8 mouse cellular contexts compared by ENCODE assay signal in the genomic region with DNA sequence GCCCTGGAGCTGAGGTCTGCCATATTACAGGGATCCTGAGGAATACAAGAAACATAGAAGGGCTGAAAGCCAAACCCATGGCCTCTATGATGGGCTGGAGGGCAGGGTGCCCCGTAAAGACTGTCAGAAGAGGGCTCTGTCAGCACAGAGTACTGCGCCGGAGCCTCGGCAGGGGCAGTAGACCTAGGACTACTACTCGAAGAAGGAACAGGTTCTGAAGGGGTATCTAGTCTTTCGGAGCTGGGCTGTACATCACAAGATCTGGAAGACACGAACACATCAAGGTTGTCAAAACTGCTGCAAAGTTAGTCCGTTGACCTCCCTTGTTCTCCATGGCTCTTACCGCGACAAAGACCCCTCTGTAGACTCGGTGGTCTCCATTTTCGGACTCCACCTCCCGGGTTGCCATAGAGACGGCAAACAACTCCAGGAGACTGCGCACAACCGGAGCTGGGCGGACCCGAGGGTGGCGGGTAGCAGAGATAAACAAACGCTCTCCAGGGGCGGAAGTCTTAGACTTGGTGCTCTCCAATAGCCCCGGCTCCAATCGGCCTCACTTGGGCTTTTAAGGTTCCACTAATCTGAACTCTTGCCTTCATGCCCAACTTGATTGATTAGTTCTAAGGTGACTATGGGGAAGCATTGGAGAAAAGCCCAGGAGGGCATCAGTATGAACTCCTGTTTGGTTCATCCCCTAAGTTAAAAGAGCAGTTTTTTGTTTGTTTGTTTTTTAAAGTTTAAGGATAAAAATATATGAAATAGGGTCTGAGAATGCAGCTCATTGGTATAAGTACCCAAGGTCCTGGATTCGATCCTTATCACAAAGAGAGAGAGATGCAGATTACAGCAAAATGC. TPM values are rescaled to one million over a fixed set of nuclear protein-coding genes. Genes with fewer than 3 reads are reported as not detected.
DNase-seq lines count a peak whose midpoint lies in the region; ATAC-seq and TF ChIP-seq lines count a peak whose summit lies in the region.

A gene (minus strand): TSS at position 434 of the 855 bp plus-strand sequence.

- ATAC-seq in kidney, embryonic 14.5 days (ENCODE audit: low FRiP score, low TSS enrichment), result no peak
- no peak for ATAC-seq in heart, embryonic 15.5 days (replicated peaks; ENCODE audit: insufficient number of reproducible peaks, insufficient read depth, low FRiP score, low read depth)
- no peak for ATAC-seq in limb, embryonic 14.5 days (ENCODE audit: low FRiP score, low read depth)
- ATAC-seq in midbrain, embryonic 13.5 days, result no peak

- H3K4me3 ChIP-seq in kidney, embryonic 14.5 days (ENCODE audit: low read length), result peak within 1 kb of the TSS; percentile 21
- peak within 1 kb of the TSS; percentile 32 for H3K4me3 ChIP-seq in heart, embryonic 15.5 days
- no peak within 1 kb of the TSS for H3K4me3 ChIP-seq in limb, embryonic 14.5 days (replicated peaks; ENCODE audit: low read length)
- peak within 1 kb of the TSS; percentile 31 for H3K4me3 ChIP-seq in midbrain, embryonic 13.5 days (replicated peaks)

- H3K27ac ChIP-seq in kidney, embryonic 14.5 days (ENCODE audit: low read depth, low read length), result no peak within 1 kb of the TSS
- no peak within 1 kb of the TSS for H3K27ac ChIP-seq in heart, embryonic 15.5 days
- H3K27ac ChIP-seq in limb, embryonic 14.5 days (replicated peaks; ENCODE audit: low read depth, low read length), result no peak within 1 kb of the TSS
- H3K27ac ChIP-seq in midbrain, embryonic 13.5 days, result no peak within 1 kb of the TSS; the same call in 1 of the 2 replicates

- no peaks in the 10 kb centered on the region for H3K27me3 ChIP-seq in kidney, embryonic 14.5 days (ENCODE audit: control insufficient read depth, insufficient read depth, low read length)
- no peaks in the 10 kb centered on the region for H3K27me3 ChIP-seq in heart, embryonic 15.5 days
- no peaks in the 10 kb centered on the region for H3K27me3 ChIP-seq in limb, embryonic 14.5 days (ENCODE audit: control insufficient read depth, insufficient read depth, low read length)
- 0 out of 2 replicates have a peak, but pooled peaks cover 1% of the 10 kb centered on the region for H3K27me3 ChIP-seq in midbrain, embryonic 13.5 days

- TF ChIP-seq POLR2A in limb, embryonic 14.5 days (IDR thresholded peaks at IDR 0.05; ENCODE audit: borderline replicate concordance, extremely low read depth, insufficient read depth, insufficient read length), result no peak

- no peak for DNase-seq in kidney, adult 11 months
- peak; percentile 82 for DNase-seq in embryo, embryonic 10.5 days (ENCODE audit: low spot score)
- no peak for DNase-seq in limb, embryonic 14.5 days (ENCODE audit: low spot score)
- DNase-seq in thymus, postnatal 4 days, result peak; percentile 44
- DNase-seq in urinary bladder, postnatal 10 days (ENCODE audit: low spot score), result no peak

- peaks cover 5% of the 10 kb centered on the region; the same call in 1 of the 2 replicates for H3K4me1 ChIP-seq in kidney, embryonic 14.5 days (ENCODE audit: control insufficient read depth, insufficient read depth, low read length)
- peaks cover 14% of the 10 kb centered on the region for H3K4me1 ChIP-seq in heart, embryonic 15.5 days (replicated peaks)
- H3K4me1 ChIP-seq in limb, embryonic 14.5 days (ENCODE audit: control insufficient read depth, insufficient read depth, low read length), result peaks cover 5% of the 10 kb centered on the region; the same call in 1 of the 2 replicates
- H3K4me1 ChIP-seq in midbrain, embryonic 13.5 days (replicated peaks), result peaks cover 25% of the 10 kb centered on the region

- peaks cover 3% of the 10 kb centered on the region; the same call in 1 of the 2 replicates for H3K36me3 ChIP-seq in kidney, embryonic 14.5 days (ENCODE audit: control insufficient read depth, insufficient read depth, low read length)
- peaks cover 17% of the 10 kb centered on the region for H3K36me3 ChIP-seq in heart, embryonic 15.5 days
- H3K36me3 ChIP-seq in limb, embryonic 14.5 days (ENCODE audit: control insufficient read depth, insufficient read depth, low read length), result peaks cover 24% of the 10 kb centered on the region
- H3K36me3 ChIP-seq in midbrain, embryonic 13.5 days, result peaks cover 31% of the 10 kb centered on the region

- no peak within 1 kb of the TSS for H3K9ac ChIP-seq in kidney, embryonic 14.5 days (ENCODE audit: low read depth, low read length)
- no peak within 1 kb of the TSS for H3K9ac ChIP-seq in heart, embryonic 15.5 days
- H3K9ac ChIP-seq in limb, embryonic 14.5 days (ENCODE audit: low read depth, low read length, severe bottlenecking), result no peak within 1 kb of the TSS
- H3K9ac ChIP-seq in midbrain, embryonic 13.5 days (replicated peaks), result 0 out of 2 replicates have a peak within 1 kb of the TSS, but pooled peaks have one; percentile 10

- peak within 1 kb of the TSS; percentile 35 for H3K4me2 ChIP-seq in kidney, embryonic 14.5 days (replicated peaks; ENCODE audit: low read depth, low read length)
- H3K4me2 ChIP-seq in heart, embryonic 15.5 days, result peak within 1 kb of the TSS; percentile 51
- H3K4me2 ChIP-seq in limb, embryonic 14.5 days (replicated peaks; ENCODE audit: low read depth, low read length, severe bottlenecking), result peak within 1 kb of the TSS; percentile 39
- peak within 1 kb of the TSS; percentile 50 for H3K4me2 ChIP-seq in midbrain, embryonic 13.5 days (replicated peaks)

- H3K9me3 ChIP-seq in kidney, embryonic 14.5 days (ENCODE audit: control insufficient read depth, low read length), result peaks cover 5% of the 10 kb centered on the region
- 0 out of 2 replicates have a peak, but pooled peaks cover 5% of the 10 kb centered on the region for H3K9me3 ChIP-seq in heart, embryonic 15.5 days (replicated peaks)
- H3K9me3 ChIP-seq in limb, embryonic 14.5 days (ENCODE audit: control insufficient read depth, low read length), result peaks cover 7% of the 10 kb centered on the region; the same call in 1 of the 2 replicates
- peaks cover 4% of the 10 kb centered on the region; the same call in 1 of the 2 replicates for H3K9me3 ChIP-seq in midbrain, embryonic 13.5 days

- 20% methylated on average over 24 of the region's 24 CpGs for WGBS in kidney, embryonic 14.5 days
- WGBS in heart, embryonic 15.5 days, result 19% methylated on average over 24 of the region's 24 CpGs
- 21% methylated on average over 24 of the region's 24 CpGs for WGBS in limb, embryonic 14.5 days
- 16% methylated on average over 24 of the region's 24 CpGs for WGBS in midbrain, embryonic 13.5 days

RNA-seq across cellular contexts. Expression of the gene that starts here (rescaled TPM):
- 0.93 and 1.3 TPM in 2 replicates for polyA plus RNA-seq in kidney, embryonic 14.5 days (2014; fragmentation: Nextera tagmentation; extraction: Ambion mirVana)
- 0.30 and 0.77 TPM in 2 replicates for polyA plus RNA-seq in heart, embryonic 15.5 days (2015; fragmentation: Nextera tagmentation; extraction: Ambion mirVana)
- polyA plus RNA-seq in limb, embryonic 14.5 days (2012; rRNA removed), result 1.8 and 2.5 TPM in 2 replicates
- polyA plus RNA-seq in limb, embryonic 14.5 days (2014; fragmentation: Nextera tagmentation; extraction: Ambion mirVana), result 0.58 and 0.61 TPM in 2 replicates
- 5.5 and 5.6 TPM in 2 replicates for polyA plus RNA-seq in midbrain, embryonic 13.5 days (2015; fragmentation: Nextera tagmentation; extraction: Ambion mirVana)

Comparison
In these comparisons a context has a peak if more than half of its experiments do, and no peak if none do; other contexts are left out.
1. DNase-seq: peak in embryo, embryonic 10.5 days (single experiment) and thymus, postnatal 4 days (single experiment); none in kidney, adult 11 months (single experiment), limb, embryonic 14.5 days (single experiment) and urinary bladder, postnatal 10 days (single experiment).
2. Peak in every context shown above with its lines, with median percentiles within 50 percentile points of each other: H3K4me2 ChIP-seq.